Mouse (Mus musculus) lung, adult 2 months (tissue): ENCODE measurements around the gene Ppm1h.

Source experiments
- CTCF ChIP-seq: fragments of 200-500 bp; IDR thresholded peaks from 2 replicates; pipeline ENCODE4 v1.5.1; 2011; ENCODE audit warnings: mild to moderate bottlenecking, low read length, control low read depth; ENCODE audit not compliant: insufficient read depth
- POLR2A ChIP-seq: fragments of 200-500 bp; IDR thresholded peaks from 2 replicates; pipeline ENCODE4 v1.6.1; 2011; ENCODE audit warnings: low read depth, mild to moderate bottlenecking, control low read depth, low read length, borderline replicate concordance; ENCODE audit errors: extremely low read depth

- TF ChIP-seq CTCF: peak; percentile 58
- TF ChIP-seq POLR2A: no peak
Observed at GRCm38 (mm10) chr10:122895121-122895770, 216.7 kb downstream of the Ppm1h start.
